Mouse (Mus musculus): ENCODE data around the gene 2010109A12Rik.

- TF ChIP-seq CTCF (IDR thresholded peaks at IDR 0.05; ENCODE audit: low read depth) (no peak), EP300 (optimal IDR thresholded peaks at IDR 0.05) (no peak)
Observed at GRCm38 (mm10) chr5:93184548-93184947, 21.8 kb upstream of the 2010109A12Rik start.

Data from stomach, postnatal 0 days (tissue).